Mouse (Mus musculus) lung, postnatal 25 days (tissue): ENCODE measurements around the gene Zfp740.

ENCODE experiments used
- DNase-seq: peaks from one replicate; pipeline ENCODE4 v3.0.0; 2022; ENCODE audit warnings: low spot score

Zfp740 gene

DNA sequence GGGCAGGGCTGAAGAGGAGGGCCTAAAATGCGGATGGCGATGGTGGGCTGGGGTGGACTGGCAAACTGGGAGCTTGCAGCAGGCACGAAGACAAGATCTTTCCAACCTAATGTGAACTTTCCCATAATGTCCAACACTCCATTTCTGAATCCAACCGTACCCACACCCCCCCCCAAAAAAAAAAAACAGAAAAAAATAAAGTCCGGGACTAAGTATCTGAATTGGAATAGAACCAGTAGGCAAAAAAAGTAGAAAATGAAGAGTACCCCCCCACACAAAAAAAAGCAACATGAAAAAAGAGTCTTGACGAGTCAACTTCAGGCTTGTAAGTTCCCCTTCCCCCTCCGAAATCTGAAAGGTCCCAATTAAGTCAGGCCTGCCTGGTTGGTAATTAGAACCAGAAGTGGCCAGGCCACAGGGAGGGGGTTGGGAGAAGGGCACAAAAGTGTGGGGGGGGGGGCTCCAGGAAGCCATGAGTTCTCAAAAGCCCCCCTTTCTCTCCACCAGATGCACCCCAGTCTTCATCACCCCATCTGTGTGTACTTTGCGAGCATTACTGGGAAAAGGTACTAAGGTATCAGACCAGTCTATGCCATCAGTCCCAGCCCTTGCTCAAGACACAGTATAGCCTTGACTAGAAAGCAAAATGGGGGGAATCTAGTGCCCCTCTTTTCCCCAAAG is 45.2 kb downstream of the Zfp740 start:
- DNase-seq, result no peak

DNA sequence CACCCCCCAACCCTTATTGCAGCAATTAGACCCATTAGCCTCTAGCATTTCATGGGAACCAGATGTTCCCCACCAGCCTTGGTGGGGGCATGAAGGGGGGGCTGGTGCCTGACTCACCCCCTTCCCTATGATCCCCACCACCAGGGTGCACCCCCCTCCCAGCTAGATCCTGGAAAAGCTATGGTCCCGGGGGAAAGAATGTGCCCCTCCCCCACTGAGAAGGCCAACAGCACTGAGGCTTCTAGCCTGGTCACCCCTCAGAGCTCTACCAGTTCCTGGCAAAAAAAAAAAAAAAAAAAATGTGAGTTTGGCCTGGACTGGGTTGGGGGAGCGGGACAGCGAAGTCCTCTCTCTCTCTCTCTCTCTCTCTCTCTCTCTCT is 45.8 kb downstream of the Zfp740 start:
- no peak for DNase-seq

DNA sequence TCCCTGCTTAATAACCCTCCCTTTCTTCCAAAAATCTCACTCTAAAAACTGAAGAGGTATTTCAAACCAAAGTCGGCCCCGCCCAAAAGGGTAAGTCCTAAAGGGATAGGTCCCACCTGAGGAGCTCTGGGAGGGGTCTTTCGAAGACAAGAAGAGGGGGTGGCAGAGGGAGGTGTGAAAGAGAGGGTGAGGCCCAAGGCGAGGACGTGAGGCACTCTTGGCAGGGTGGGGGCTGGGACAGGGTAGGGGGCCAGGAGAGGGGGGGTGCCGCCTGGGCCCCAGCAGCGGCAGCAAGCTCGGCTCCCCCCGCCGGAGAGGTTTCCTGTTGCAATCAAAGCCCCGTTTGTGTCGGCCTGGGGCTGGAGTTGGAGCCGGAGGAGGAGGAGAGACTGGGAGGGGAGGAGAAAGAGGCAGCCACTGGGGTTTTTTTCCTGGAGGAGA is 46.2 kb downstream of the Zfp740 start:
- DNase-seq, result no peak

DNA sequence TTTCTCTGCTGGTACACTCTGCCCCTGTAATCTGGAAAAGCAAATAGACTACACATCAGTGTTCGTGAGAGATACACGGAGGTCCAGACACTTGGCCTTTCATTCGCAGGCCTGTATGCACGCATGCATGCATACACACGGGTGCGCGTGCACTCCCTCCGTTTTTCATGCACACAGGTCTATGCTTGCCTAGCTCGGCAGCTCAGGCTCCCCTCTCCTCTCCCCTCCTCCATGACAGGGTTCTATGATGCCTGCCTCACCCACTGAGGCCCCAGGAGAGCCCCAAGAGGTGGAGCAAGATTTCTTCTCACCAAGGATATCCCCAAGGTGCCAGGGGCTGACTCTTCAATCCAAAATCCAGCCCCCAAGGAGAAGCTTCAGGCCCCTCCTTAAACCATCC is 46.9 kb downstream of the Zfp740 start:
- no peak for DNase-seq

DNA sequence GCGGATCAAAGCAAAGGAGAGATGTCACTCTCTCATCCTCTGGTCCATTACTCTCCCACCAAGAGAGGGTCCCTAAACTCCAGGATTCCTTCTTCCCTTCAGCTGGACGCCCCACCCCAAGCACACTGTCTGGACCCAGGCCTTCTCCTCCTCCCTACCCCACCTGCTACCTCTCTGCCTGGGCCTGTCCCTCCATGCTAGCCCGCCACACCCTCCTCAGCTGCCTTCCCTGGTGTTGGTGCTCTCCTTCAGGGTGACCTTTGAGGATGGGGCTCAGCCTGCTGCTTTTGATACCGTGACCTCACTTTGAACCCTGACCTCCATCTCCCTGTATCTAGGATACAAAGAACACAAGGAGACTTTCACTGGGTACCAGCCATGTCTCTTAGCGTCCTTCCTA is 47.5 kb downstream of the Zfp740 start:
- no peak for DNase-seq

DNA sequence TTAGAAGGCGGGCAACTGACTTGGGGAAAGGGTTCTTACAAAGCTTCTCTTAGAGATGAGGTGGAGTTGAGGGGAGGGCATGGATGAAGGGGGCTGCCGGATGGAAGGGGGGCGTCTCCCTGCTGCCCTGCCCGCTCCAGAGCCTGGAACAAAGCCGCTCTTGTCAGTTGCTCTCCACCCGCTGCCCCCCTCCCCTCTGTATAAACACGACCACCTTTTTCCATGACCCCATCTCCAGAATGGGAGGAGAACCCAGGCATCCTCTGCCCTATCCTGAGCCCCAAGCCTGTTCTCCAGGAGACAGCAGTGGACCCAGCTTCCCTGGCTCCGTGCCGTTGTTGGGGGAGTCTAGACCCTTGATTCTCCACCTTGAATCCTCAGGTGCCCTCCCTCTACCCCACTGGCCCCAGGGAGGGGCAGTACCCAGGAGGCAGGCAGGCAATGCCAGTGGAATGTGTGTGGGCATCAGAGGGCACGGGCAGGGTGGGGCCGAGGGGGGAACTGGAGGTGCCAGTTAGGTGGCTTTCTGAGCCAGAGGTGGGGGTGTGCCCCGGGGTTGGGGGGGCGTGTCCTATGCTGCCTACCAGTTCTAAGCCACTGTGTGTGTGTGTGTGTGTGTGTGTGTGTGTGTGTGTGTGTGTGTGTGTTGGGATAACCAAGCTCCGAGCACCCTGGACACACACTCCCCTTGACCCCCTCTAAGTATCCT is 52.7 kb downstream of the Zfp740 start:
- peak; percentile 75 for DNase-seq

- DNase-seq, result no peak
These were observed 53.6 kb downstream of the Zfp740 start for GRCm38 (mm10) chr15:102256431-102257201.

DNA sequence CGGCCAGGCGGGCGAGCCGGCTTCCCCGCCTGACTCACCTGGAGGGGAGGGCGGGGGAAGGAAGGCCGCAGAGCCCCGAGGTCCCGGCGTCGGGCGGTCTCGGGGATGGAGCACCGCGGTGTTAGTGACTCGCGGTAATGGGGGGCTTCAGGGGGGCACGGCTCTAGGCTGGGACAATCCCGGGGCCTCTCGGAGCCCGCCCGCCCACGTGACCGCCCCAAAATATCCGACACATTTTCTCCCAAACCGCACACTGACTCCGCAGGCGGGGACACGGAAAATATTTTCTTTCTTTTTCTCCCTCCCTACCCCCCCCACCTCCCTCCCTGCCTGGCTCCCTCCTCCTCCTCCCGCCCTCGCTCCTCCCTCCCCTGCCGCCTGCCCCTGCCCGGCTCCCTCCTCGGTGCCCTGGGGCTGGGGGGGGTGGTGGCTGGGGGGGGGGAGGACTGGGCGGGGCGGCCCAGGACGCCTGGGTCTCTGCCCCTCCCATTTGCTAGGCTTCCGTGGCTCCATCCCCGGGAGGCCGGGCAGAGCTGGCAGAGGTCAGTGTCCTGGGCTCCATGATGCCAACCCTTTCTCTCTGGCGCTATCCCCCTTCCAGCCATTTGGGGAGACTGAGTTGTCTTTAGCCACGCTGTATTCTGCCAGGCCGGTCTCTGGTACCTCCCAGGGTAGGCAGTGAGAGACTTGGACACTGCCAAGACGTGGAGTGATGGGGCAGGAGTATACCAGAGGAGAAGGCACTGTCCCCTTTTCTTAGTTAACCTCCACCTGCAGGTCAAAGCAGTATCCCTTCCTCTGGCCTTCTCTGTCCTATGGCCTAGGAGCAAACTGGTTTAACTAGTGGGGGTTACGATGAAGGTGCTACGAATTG is 54.4 kb downstream of the Zfp740 start, which contains the start of gene Rarg:
Gene Rarg, minus strand, starts transcription at position 316 of the 874 bp plus-strand sequence.
- peak; percentile 67 for DNase-seq

DNA sequence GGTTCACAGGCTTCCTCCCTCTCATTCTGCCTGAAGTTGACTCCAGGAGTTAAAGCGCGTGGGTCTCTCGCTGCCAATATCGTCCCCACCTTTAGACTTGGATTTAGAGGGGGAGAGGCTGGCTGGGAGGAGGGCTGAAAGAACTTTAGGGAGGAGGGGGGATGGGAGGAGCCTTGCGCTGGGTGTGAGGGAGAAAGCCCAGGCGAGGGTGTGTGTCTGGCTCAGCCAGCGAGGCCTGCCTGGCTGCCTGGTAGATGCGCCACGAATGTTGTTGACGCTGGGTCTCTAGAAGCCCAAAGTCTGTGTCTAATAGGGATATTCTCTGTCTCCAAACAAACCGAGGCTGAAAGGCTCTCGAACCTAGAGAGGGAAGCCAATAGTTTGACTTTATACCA is 55.0 kb downstream of the Zfp740 start:
- DNase-seq, result peak; percentile 69

DNA sequence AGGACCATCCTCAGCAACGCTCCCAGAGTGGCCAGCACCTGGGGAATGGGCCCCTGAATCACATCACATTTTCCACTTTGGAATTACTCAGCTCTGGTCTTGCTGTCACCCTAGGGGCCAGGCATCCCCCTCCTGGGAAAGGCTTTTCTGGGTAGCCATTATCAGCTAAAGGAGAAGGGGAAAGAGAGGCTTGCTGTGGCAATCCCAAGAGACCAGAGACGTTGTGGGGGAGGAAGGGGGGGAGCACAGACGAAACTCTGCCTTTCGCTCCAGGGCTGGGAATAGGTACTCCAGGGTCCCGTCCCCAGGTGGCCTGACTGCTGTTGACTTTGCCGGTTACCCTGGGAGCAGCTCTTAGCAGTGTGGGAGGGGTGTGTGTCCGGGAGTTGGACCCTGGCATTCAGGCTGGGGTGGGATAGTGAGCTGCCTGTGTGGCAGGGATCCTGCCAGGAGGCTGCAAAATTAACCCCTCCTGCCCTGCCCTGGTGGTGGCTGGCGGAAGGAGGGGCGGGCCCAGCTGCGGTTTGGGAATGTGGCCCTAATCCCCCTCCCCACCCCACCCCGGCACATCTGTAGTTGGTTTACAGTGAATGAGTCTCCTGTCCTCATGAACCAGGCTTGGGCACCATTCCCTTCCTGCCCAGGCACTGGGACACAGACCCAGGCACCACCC is 55.7 kb downstream of the Zfp740 start:
- no peak for DNase-seq

- DNase-seq, result no peak
These were observed 59.5 kb downstream of the Zfp740 start for GRCm38 (mm10) chr15:102262582-102262981.

DNA sequence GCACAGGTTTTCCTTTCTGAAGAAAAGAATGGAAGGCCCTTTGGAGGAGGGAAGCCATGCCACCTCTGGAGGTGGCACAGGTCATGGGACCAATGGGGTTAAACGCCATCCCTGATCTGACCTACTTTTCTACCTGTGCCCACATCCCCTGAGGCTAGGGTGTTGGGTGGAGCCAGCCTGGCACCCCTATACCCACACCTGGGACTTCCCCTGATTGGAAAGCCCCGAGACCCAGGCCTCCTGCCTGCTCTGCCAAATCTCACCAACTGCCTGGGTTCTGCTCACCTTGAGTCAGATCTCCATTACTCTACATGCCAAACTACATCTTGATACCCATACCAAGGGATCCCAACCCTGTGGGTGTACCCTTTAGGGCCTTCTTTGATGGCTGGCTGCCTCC is 60.0 kb downstream of the Zfp740 start:
- no peak for DNase-seq
